Mouse (Mus musculus): ENCODE measurements around the gene Ccdc13.

GRCm38 (mm10) chr9:121881301-121881700, 42.0 kb upstream of the Ccdc13 start:
- TF ChIP-seq ZMIZ1 (IDR thresholded peaks at IDR 0.05; ENCODE audit: low read depth, low read length) (no peak), EP300 (IDR thresholded peaks at IDR 0.05; ENCODE audit: low read depth in 1 of 2, low read length in 2 of 2) (no peak), POLR2A (IDR thresholded peaks at IDR 0.05; ENCODE audit: control insufficient read depth in 1 of 2, insufficient read depth in 1 of 2, low read depth in 1 of 2, low read length in 2 of 2, poor library complexity in 1 of 2) (no peak), GABPA (IDR thresholded peaks at IDR 0.05; ENCODE audit: low read depth, low read length) (no peak), MAX (IDR thresholded peaks at IDR 0.05; ENCODE audit: low read length) (no peak), KAT2A (conservative IDR thresholded peaks at IDR 0.05; ENCODE audit: low read depth, low read length) (no peak), ZC3H11A (IDR thresholded peaks at IDR 0.05; ENCODE audit: low read depth, low read length) (no peak), CTCF (IDR thresholded peaks at IDR 0.05 in 2 of 3, conservative IDR thresholded peaks at IDR 0.05 in 1 of 3; ENCODE audit: control insufficient read depth in 1 of 3, insufficient read depth in 1 of 3, low read depth in 2 of 3, low read length in 3 of 3, poor library complexity in 1 of 3, severe bottlenecking in 1 of 3) (peak in 2 of 3 experiments; percentile 40 to 47; a peak in 4 of 6 replicates), NRF1 (IDR thresholded peaks at IDR 0.05; ENCODE audit: insufficient read depth, low read depth, low read length, poor library complexity, severe bottlenecking) (no peak), MYC (IDR thresholded peaks at IDR 0.05; ENCODE audit: low read depth, low read length) (no peak), ETS1 (IDR thresholded peaks at IDR 0.05; ENCODE audit: low read depth, low read length) (no peak)
